Mouse (Mus musculus): ENCODE measurements around the gene Slco3a1. TPM values are rescaled to one million over a fixed set of nuclear protein-coding genes. Genes with fewer than 3 reads are reported as not detected.

Gene Slco3a1
- polyA plus RNA-seq, 3 experiments from 2014 or later: 16.2 to 19.3 (median 17.5) TPM

GRCm38 (mm10) chr7:74527689-74528088, 26.9 kb downstream of the Slco3a1 start:
- peak; percentile 67 for ATAC-seq

GRCm38 (mm10) chr7:74526030-74526429, 28.6 kb downstream of the Slco3a1 start:
- ATAC-seq: no peak

- ATAC-seq: no peak
Observed at GRCm38 (mm10) chr7:74525586-74525985, 29.0 kb downstream of the Slco3a1 start.

DNA sequence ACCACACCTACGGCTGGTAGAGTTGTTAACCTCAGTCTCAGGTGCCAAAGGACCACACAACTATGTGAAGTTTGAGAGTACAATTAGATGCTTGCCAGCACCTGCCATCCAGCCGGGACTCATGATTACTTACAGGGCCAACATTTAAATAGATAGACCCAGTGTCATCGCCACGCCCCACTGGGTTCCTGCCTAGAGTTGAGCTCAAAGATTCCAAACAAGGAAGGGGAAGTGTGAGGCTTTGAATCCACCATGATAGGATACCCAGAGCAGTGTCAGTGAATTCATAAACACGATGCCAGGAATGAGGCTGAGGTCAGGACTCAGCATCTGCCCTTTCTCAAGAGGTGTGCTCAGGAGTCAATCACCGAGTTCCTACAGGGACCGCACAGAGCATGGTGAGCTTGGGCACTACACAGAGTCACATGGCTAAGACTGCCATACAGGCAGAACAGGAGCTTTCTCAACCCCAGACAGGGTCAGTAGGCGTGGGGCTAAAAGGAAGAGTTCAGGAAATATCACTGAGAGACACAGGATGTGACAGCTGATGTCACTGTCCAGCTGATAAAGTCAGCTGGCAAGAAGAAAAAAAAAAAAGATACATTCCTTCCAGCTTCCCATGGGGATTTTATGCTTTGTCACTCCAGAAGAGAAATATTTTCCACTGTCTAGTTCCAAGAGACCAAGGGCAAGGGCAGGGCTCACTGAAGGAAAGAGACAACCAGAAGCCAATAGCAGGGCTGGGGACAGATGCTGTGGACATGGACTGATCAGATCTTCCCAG, 30.2 kb downstream of the Slco3a1 start:
- ATAC-seq: no peak

DNA sequence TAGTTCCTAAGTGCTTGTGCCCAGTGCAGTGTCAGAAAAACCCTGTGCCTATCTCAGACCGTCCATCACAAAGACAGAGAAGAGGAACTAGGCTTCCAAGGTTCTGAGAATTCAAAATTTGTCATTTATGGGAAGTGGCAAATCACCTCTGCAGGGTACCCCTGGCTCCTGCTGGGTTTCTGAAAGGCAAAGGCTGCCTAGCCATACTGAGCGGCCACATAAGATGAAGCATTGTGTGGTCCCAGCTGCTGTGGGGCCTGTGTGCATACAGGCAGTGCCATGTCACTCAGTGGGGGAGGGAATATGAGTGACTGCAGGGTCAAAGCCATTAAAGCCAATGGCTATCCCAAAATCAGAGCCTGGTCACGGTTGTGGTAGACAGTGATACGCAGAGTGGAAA, 31.5 kb downstream of the Slco3a1 start:
- no peak for ATAC-seq

DNA sequence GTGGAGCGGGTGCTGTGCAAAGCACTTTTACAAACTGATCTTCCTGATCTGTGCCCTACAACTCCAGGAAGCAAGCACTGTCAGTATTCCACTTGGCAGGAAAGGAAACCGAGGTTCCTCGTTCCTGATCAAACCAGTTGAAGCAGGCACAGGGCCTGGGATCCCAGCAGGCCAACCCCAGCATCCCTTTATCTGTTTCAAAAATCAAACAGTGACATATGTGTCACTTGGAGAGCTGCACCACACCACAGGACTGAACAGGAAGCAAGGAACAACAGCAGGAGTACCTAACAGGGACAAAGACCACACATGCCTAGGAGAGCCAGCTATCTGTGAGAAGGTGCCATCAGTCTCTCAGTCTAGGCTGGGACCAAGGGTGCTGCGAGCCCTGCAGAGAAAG, 32.3 kb downstream of the Slco3a1 start:
- ATAC-seq: no peak

GRCm38 (mm10) chr7:74519386-74519785, 35.2 kb downstream of the Slco3a1 start:
- ATAC-seq: no peak

DNA sequence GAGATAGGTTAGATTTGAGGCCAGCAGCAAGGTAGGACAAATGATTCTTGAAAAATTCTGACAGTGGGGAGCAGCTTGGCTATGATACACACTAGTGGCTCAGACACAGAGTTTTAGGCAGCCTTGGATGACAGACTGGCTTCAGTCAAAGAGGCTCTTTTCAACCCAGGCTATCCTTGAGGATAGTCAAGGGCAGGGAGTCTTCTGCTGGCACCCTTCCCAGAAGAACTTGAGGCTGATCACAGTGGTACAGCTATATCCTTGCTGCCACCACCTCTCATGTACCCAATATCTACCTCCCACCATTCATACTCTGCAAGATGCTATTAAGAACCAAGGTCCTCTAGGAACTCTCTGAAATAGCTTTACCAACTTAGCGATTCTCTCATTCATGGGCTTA, 35.8 kb downstream of the Slco3a1 start:
- no peak for ATAC-seq

DNA sequence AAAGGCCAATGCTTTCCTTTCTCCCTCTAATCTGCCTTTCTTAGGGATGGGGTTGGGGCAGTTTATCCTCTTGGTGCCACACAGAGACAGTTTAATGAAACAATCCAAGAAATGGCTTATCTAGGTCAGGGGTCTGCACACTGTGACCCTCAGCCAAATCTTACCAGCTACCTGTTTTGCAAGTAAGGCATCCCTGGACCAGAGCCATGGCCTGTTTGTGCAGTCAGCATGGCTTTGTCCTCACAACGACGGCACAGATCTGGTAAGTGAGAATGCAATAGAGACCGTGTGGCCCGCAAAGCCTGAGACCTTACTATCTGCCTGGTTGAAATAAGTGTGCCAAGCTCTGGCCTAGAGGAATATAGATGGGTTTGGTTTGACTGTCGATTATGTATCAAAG, 36.3 kb downstream of the Slco3a1 start:
- ATAC-seq: no peak

DNA sequence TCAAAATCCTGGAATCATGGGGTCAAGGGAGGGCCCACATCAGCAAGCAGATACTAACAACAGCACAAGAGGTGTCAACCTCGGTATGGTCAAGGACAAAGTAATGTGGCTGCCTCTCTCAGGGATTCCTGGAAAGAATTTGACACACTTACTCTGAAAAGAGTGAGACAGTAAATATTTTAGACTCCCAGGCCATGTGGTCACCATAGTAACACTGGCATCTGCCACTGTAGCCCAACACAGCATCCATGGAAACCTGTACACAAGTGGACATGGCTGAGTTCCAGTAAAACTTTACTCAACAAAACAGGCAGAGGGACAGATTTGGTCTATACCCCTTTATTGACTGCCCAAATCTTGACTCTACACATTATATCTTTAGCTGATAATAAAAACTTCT, 43.9 kb downstream of the Slco3a1 start:
- ATAC-seq: no peak

GRCm38 (mm10) chr7:74508205-74508604, 46.4 kb downstream of the Slco3a1 start:
- no peak for ATAC-seq

GRCm38 (mm10) chr7:74506856-74507255, 47.7 kb downstream of the Slco3a1 start:
- ATAC-seq: no peak

- ATAC-seq: no peak
Observed at GRCm38 (mm10) chr7:74505635-74506034, 48.9 kb downstream of the Slco3a1 start.

DNA sequence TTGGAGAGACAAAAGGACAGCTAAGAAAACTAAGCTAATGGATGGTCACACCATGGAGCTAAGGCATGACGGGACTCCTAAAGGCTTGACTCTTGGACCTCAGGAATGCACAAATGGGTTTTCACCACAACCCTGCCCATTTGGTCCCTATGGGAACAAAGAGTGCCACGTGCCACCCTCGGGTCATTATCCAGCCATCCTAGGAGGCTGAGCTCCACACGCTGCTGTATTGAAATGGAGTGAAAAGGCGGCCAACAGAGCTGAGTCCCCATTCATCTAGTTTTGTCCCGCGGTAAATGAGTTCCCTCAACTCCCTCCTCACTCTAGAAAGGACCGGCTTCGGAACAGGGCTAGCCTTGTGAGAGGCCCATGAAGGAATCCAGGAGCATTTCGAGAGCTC, 53.4 kb downstream of the Slco3a1 start:
- ATAC-seq: no peak

DNA sequence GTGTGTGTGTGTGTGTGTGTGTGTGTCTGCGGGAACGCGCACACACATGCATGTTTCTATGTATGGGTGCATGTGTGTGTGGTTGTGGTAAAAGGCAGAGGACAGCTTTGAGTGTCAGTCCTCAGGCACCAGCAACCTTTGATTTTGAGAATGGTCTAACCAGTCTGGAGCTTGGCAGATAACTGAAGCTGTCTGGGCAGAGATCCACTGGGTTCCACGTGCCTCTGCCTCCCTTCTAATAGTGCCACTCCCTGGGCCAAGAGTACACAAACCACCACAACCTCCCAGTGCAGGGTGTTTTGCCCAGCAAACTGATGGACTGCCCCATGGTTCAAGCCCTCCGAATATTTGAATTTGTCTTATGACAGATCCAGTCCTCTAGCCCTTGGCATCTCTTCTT, 55.1 kb downstream of the Slco3a1 start:
- ATAC-seq: no peak

DNA sequence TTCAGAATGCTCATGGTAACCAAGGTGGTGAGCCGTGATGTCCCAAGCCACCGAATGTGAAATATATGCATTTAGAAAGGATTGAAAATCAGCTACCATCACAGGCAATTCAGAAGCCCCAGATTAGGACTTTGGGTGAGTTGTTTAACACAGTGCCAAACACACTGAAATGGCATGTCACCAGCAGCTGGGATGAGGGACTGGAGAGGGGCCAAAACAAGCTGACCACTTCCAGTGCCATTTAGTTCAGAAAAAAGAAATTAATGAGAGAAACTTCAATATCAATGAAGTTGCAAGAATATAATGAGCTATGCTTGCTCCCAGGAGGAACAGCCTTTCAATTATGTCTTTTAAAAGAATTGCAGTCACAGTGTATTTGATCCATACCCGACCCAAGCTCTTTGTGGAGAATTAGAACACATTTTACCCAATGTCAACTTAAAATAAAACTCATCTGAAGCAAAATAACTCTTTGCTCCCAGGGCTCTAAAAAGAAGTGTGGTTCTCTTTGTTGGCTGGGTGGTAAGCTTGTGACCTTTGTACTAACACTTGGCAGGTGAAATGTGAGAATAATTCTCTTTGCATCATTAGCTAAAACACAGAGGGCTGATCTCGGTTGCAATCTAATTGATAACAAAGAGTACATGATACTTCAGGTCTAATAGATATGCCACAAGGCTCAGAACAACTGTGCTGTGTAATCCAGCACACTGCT, 56.2 kb downstream of the Slco3a1 start:
- ATAC-seq: no peak

- peak; percentile 37 for ATAC-seq
Observed at GRCm38 (mm10) chr7:74497203-74497602, 57.4 kb downstream of the Slco3a1 start.

DNA sequence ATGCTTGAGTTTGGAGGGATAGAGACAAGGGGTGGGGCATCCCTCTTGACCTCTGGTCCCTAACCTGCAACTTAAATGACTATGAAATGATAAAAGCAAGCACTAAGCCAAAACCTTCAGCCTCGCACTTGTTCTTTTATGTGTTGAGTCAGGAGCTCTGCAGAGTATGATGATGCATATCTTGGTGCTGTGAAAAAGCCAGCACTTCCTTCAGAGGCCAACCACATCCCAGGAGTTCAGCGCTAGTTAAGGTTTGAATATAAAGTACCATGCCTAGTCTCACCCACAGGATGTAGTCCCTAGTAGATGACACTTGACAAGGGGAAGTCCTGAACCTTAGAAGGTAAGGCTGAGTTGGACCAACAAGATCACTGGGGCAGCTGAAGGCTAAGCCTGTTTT, 59.1 kb downstream of the Slco3a1 start:
- ATAC-seq: peak; percentile 92

DNA sequence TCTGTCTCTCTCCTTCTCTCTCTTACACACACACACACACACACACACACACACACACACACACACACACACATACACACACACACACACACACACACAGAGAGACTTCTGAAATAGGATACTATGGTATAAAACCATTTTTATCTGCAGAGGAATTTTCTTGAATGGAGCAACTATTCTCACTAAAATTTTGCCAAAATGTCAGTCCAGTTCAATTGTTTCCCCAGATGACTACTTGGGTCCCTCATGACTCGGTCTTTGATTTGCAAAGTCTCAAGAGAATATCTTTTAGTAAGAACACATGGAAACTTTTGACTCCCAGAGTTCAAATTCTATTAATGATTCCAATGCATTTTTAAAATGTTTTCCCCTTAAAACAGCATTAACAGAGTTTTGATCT, 60.8 kb downstream of the Slco3a1 start:
- no peak for ATAC-seq

- no peak for ATAC-seq
Observed at GRCm38 (mm10) chr7:74491683-74492355, 62.8 kb downstream of the Slco3a1 start.

GRCm38 (mm10) chr7:74488141-74488540, 66.4 kb downstream of the Slco3a1 start:
- no peak for ATAC-seq

GRCm38 (mm10) chr7:74487727-74488126, 66.9 kb downstream of the Slco3a1 start:
- no peak for ATAC-seq

- peak; percentile 100 for ATAC-seq
Observed at GRCm38 (mm10) chr7:74486083-74486482, 68.5 kb downstream of the Slco3a1 start.

- peak; percentile 5 for ATAC-seq
Observed at GRCm38 (mm10) chr7:74485669-74486068, 68.9 kb downstream of the Slco3a1 start.
